Mouse (Mus musculus): Measurements from ENCODE around the gene Ksr2. TPM values are rescaled to one million over a fixed set of nuclear protein-coding genes. Genes with fewer than 3 reads are reported as not detected.

The Ksr2 gene
- polyA plus RNA-seq, 1 experiment from 2014 or later, result 0.09 TPM

GRCm38 (mm10) chr5:117486092-117486491 lies 72.3 kb downstream of the Ksr2 start:
- 61% methylated on average over 7 of the region's 7 CpGs for WGBS

GRCm38 (mm10) chr5:117488155-117488554 lies 74.4 kb downstream of the Ksr2 start:
- Histone ChIP-seq H3K4me2 (ENCODE audit: low read depth, low read length) (no peak overlapping the region), H3K9me3 (ENCODE audit: control insufficient read depth, low read length) (no peaks in the 10 kb centered on the region), H3K36me3 (ENCODE audit: control insufficient read depth, insufficient read depth, low read length) (no peaks in the 10 kb centered on the region), H3K27me3 (ENCODE audit: control insufficient read depth, insufficient read depth, low read depth, low read length) (no peaks in the 10 kb centered on the region), H3K27ac (ENCODE audit: low read length) (no peak overlapping the region), H3K4me1 (replicated peaks; ENCODE audit: control insufficient read depth, insufficient read depth, low read length) (no peaks in the 10 kb centered on the region), H3K4me3 (ENCODE audit: low read length) (no peak overlapping the region), H3K9ac (ENCODE audit: low read length) (no peak overlapping the region)
- no peak for ATAC-seq (ENCODE audit: low read depth)
- WGBS, result 79% methylated on average over 6 of the region's 6 CpGs

More at GRCm38 (mm10) chr5:117486092-117486491, 72.3 kb downstream of the Ksr2 start:
- H3K9ac ChIP-seq (ENCODE audit: low read length), result no peak overlapping the region
- no peak overlapping the region for H3K4me3 ChIP-seq (ENCODE audit: low read length)
- no peaks in the 10 kb centered on the region for H3K36me3 ChIP-seq (ENCODE audit: control insufficient read depth, insufficient read depth, low read length)
- no peak overlapping the region for H3K27ac ChIP-seq (ENCODE audit: low read length)
- H3K4me1 ChIP-seq (replicated peaks; ENCODE audit: control insufficient read depth, insufficient read depth, low read length), result no peaks in the 10 kb centered on the region
- no peaks in the 10 kb centered on the region for H3K9me3 ChIP-seq (ENCODE audit: control insufficient read depth, low read length)
- no peaks in the 10 kb centered on the region for H3K27me3 ChIP-seq (ENCODE audit: control insufficient read depth, insufficient read depth, low read depth, low read length)
- ATAC-seq (ENCODE audit: low read depth), result no peak
- no peak overlapping the region for H3K4me2 ChIP-seq (ENCODE audit: low read depth, low read length)

GRCm38 (mm10) chr5:117488670-117489325 lies 75.0 kb downstream of the Ksr2 start:
- Histone ChIP-seq H3K4me3 (ENCODE audit: low read length) (no peak overlapping the region), H3K4me2 (ENCODE audit: low read depth, low read length) (no peak overlapping the region), H3K36me3 (ENCODE audit: control insufficient read depth, insufficient read depth, low read length) (no peaks in the 10 kb centered on the region), H3K27ac (ENCODE audit: low read length) (no peak overlapping the region), H3K27me3 (ENCODE audit: control insufficient read depth, insufficient read depth, low read depth, low read length) (no peaks in the 10 kb centered on the region), H3K4me1 (replicated peaks; ENCODE audit: control insufficient read depth, insufficient read depth, low read length) (no peaks in the 10 kb centered on the region), H3K9me3 (ENCODE audit: control insufficient read depth, low read length) (no peaks in the 10 kb centered on the region), H3K9ac (ENCODE audit: low read length) (no peak overlapping the region)
- no peak for ATAC-seq (ENCODE audit: low read depth)
- 79% methylated on average over 16 of the region's 16 CpGs for WGBS

DNA sequence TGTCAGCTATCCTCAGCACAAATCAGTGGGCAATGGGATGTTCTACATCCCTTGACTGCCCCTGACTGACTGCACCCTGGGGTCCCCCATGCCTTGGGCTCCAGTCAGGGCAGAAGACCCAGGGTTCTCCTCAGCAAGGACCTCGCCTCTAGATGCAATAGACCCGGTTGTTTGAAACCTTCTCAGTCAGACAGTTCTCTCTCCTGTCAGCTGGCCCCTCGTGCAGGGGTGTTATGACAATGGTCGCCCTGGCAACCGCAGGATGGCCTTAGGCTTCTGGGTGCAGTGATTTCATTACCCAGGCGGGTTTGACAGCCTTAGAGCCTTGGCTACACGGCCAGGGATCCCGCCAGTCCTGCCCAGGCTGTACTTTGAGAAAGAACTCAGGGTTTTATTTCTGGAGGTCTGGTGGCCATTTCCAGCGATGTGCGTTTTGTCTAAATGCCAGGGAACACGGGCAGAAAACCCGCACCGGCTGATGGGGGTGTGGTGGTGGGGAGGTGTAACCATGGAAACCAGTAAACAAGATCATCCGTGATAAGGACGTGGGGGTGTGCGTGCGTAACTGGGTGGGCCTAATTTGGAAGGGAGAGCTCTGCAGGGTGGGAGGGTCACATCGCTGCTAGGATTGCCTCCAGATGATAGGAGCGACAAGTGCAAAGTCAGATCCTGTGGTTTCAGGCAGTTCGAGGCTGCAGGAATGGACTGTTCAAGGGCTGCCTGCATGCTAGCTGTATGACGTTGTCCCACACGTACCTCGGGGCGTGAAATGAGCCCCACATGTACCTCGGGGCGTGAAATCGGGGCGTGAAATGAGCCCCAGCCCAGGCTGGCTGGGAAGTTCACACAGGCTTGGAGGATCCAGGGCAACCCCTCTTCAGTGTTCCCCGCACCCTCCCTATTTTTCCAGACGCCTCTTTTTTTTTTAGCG lies 79.4 kb downstream of the Ksr2 start:
- no peak overlapping the region for H3K4me3 ChIP-seq (ENCODE audit: low read length)
- H3K27ac ChIP-seq (ENCODE audit: low read length), result no peak overlapping the region

DNA sequence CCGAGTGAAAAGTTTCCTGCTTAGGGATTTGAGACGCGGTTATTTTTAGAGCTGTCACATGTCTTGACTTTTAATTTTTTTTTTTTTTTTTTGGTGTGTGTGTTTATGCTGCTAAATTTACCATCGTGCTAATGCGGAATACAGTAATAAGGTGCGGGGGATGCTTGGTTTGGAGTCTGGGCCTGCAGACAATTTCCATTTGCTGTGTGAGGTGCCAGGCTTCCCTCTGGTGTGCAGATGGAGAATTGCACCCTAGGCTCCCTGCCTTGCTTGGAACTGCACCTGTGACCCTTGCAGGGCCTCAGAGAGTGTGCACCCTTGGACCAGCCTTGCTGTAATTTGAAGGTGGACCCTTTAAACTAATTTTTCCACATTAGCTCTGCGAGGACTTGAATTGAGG lies 80.1 kb downstream of the Ksr2 start:
- peak; percentile 52; the same call in 1 of the 2 replicates for ATAC-seq (ENCODE audit: low read depth)
- H3K27me3 ChIP-seq (ENCODE audit: control insufficient read depth, insufficient read depth, low read depth, low read length), result no peaks in the 10 kb centered on the region
- H3K9me3 ChIP-seq (ENCODE audit: control insufficient read depth, low read length), result no peaks in the 10 kb centered on the region
- no peak overlapping the region for H3K4me2 ChIP-seq (ENCODE audit: low read depth, low read length)
- H3K27ac ChIP-seq (ENCODE audit: low read length), result no peak overlapping the region
- H3K4me1 ChIP-seq (replicated peaks; ENCODE audit: control insufficient read depth, insufficient read depth, low read length), result no peaks in the 10 kb centered on the region
- WGBS, result 14% methylated on average over 7 of the region's 7 CpGs
- H3K4me3 ChIP-seq (ENCODE audit: low read length), result no peak overlapping the region
- H3K36me3 ChIP-seq (ENCODE audit: control insufficient read depth, insufficient read depth, low read length), result no peaks in the 10 kb centered on the region
- no peak overlapping the region for H3K9ac ChIP-seq (ENCODE audit: low read length)

More for the DNA sequence above, 79.4 kb downstream of the Ksr2 start:
- Histone ChIP-seq H3K9ac (ENCODE audit: low read length) (no peak overlapping the region), H3K4me2 (ENCODE audit: low read depth, low read length) (no peak overlapping the region), H3K9me3 (ENCODE audit: control insufficient read depth, low read length) (no peaks in the 10 kb centered on the region), H3K27me3 (ENCODE audit: control insufficient read depth, insufficient read depth, low read depth, low read length) (no peaks in the 10 kb centered on the region), H3K4me1 (replicated peaks; ENCODE audit: control insufficient read depth, insufficient read depth, low read length) (no peaks in the 10 kb centered on the region), H3K36me3 (ENCODE audit: control insufficient read depth, insufficient read depth, low read length) (no peaks in the 10 kb centered on the region)
- 22% methylated on average over 31 of the region's 31 CpGs for WGBS
- ATAC-seq (ENCODE audit: low read depth), result no peak

DNA sequence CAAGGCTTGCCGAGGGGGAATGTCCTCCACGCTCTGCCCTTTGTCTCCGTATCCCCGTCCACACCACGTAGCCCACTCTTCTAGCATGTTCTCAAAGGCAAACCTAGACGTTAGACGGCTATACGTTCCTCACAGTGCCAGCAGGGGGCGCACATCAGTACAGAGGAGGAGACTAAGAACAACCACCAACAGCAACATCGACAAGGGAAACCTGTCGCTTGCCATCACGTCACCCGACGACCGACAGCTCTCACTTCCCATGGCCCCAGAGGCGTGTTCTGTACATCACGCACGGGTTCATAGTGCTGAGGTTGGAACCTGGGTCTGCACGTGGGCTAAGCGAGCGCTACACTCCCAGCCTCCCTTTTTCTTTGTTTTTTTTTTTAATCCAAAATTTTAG lies 83.3 kb downstream of the Ksr2 start:
- H3K4me2 ChIP-seq (ENCODE audit: low read depth, low read length), result no peak overlapping the region
- H3K4me3 ChIP-seq (ENCODE audit: low read length), result no peak overlapping the region
- H3K27ac ChIP-seq (ENCODE audit: low read length), result no peak overlapping the region
- no peaks in the 10 kb centered on the region for H3K9me3 ChIP-seq (ENCODE audit: control insufficient read depth, low read length)
- WGBS, result 51% methylated on average over 21 of the region's 21 CpGs
- H3K9ac ChIP-seq (ENCODE audit: low read length), result no peak overlapping the region
- H3K4me1 ChIP-seq (replicated peaks; ENCODE audit: control insufficient read depth, insufficient read depth, low read length), result no peaks in the 10 kb centered on the region
- ATAC-seq (ENCODE audit: low read depth), result no peak
- no peaks in the 10 kb centered on the region for H3K27me3 ChIP-seq (ENCODE audit: control insufficient read depth, insufficient read depth, low read depth, low read length)
- no peaks in the 10 kb centered on the region for H3K36me3 ChIP-seq (ENCODE audit: control insufficient read depth, insufficient read depth, low read length)

GRCm38 (mm10) chr5:117502611-117503010 lies 88.8 kb downstream of the Ksr2 start:
- Histone ChIP-seq H3K9ac (ENCODE audit: low read length) (no peak overlapping the region), H3K36me3 (ENCODE audit: control insufficient read depth, insufficient read depth, low read length) (no peaks in the 10 kb centered on the region), H3K27ac (ENCODE audit: low read length) (no peak overlapping the region), H3K4me2 (ENCODE audit: low read depth, low read length) (no peak overlapping the region), H3K9me3 (ENCODE audit: control insufficient read depth, low read length) (no peaks in the 10 kb centered on the region), H3K4me1 (replicated peaks; ENCODE audit: control insufficient read depth, insufficient read depth, low read length) (no peaks in the 10 kb centered on the region), H3K27me3 (ENCODE audit: control insufficient read depth, insufficient read depth, low read depth, low read length) (no peaks in the 10 kb centered on the region), H3K4me3 (ENCODE audit: low read length) (no peak overlapping the region)
- WGBS, result 81% methylated on average over 5 of the region's 5 CpGs
- ATAC-seq (ENCODE audit: low read depth), result no peak

- no peak overlapping the region for H3K4me3 ChIP-seq (ENCODE audit: low read length)
- H3K9ac ChIP-seq (ENCODE audit: low read length), result no peak overlapping the region
- no peaks in the 10 kb centered on the region for H3K9me3 ChIP-seq (ENCODE audit: control insufficient read depth, low read length)
- H3K4me1 ChIP-seq (replicated peaks; ENCODE audit: control insufficient read depth, insufficient read depth, low read length), result no peaks in the 10 kb centered on the region
- no peak for ATAC-seq (ENCODE audit: low read depth)
- no peak overlapping the region for H3K27ac ChIP-seq (ENCODE audit: low read length)
- no peaks in the 10 kb centered on the region for H3K36me3 ChIP-seq (ENCODE audit: control insufficient read depth, insufficient read depth, low read length)
- WGBS, result 79% methylated on average over 5 of the region's 5 CpGs
- no peak overlapping the region for H3K4me2 ChIP-seq (ENCODE audit: low read depth, low read length)
- H3K27me3 ChIP-seq (ENCODE audit: control insufficient read depth, insufficient read depth, low read depth, low read length), result no peaks in the 10 kb centered on the region; the same call in 1 of the 2 replicates
Observed at GRCm38 (mm10) chr5:117504431-117504830, 90.6 kb downstream of the Ksr2 start.

DNA sequence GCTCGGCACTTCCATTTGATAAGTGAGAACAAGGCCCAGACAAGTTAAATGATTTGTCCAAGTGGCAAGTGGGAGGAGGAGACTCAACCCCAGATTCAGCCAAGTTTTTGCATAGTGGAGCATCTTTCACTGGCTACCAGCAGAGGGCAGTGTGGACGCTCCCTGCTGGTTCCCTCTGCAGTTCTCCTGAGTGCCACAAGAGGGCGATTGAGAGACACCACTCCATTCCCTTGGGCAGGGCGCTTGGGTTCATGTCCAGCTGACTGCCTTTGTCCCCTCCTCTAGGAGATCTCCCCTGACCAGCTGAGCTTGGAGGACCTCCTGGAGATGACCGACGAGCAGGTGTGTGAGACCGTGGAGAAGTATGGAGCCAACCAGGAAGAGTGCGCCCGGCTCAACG lies 91.4 kb downstream of the Ksr2 start:
- no peak overlapping the region for H3K4me3 ChIP-seq (ENCODE audit: low read length)
- no peaks in the 10 kb centered on the region for H3K9me3 ChIP-seq (ENCODE audit: control insufficient read depth, low read length)
- no peaks in the 10 kb centered on the region; the same call in 1 of the 2 replicates for H3K27me3 ChIP-seq (ENCODE audit: control insufficient read depth, insufficient read depth, low read depth, low read length)
- no peaks in the 10 kb centered on the region for H3K36me3 ChIP-seq (ENCODE audit: control insufficient read depth, insufficient read depth, low read length)
- H3K27ac ChIP-seq (ENCODE audit: low read length), result no peak overlapping the region
- H3K4me2 ChIP-seq (ENCODE audit: low read depth, low read length), result no peak overlapping the region
- no peak; the same call in 1 of the 2 replicates for ATAC-seq (ENCODE audit: low read depth)
- H3K9ac ChIP-seq (ENCODE audit: low read length), result no peak overlapping the region
- no peaks in the 10 kb centered on the region for H3K4me1 ChIP-seq (replicated peaks; ENCODE audit: control insufficient read depth, insufficient read depth, low read length)
- 67% methylated on average over 10 of the region's 10 CpGs for WGBS

Data from lung, embryonic 16.5 days (tissue).